Mouse (Mus musculus) forebrain, embryonic 14.5 days (tissue): ENCODE measurements around the gene Fmnl1. TPM values are rescaled to one million over a fixed set of nuclear protein-coding genes. Genes with fewer than 3 reads are reported as not detected.

ENCODE experiments used
- ATAC-seq: fragments of 200-750 bp; cut with Nextera tagmentation; 2 replicates; pipeline ENCODE4 v1.8.0; 2017; ENCODE audit warnings: mild to moderate bottlenecking, moderate library complexity
- DNase-seq: peaks from one replicate; pipeline ENCODE4 v3.0.0-alpha.2; 2015; ENCODE audit warnings: low spot score
- H3K27ac ChIP-seq: fragments of 300-500 bp; sonication (generic); 2 replicates; pipeline ENCODE4 v1.5.1; 2014; ENCODE audit warnings: low read depth, mild to moderate bottlenecking, control low read depth, low read length, moderate library complexity
- H3K27me3 ChIP-seq: fragments of 300-500 bp; sonication (generic); replicated peaks from 2 replicates; pipeline ENCODE4 v1.6.1; 2014; ENCODE audit warnings: low read length, control low read depth, mixed read lengths; ENCODE audit not compliant: control insufficient read depth, insufficient read depth
- H3K36me3 ChIP-seq: fragments of 300-500 bp; sonication (generic); 2 replicates; pipeline ENCODE4 v1.6.1; 2014; ENCODE audit warnings: low read length, control low read depth; ENCODE audit not compliant: control insufficient read depth, insufficient read depth
- H3K4me1 ChIP-seq: fragments of 300-500 bp; sonication (generic); 2 replicates; pipeline ENCODE4 v1.6.1; 2014; ENCODE audit warnings: antibody characterized with exemption, low read length, control low read depth; ENCODE audit not compliant: control insufficient read depth, insufficient read depth
- H3K4me2 ChIP-seq: fragments of 300-500 bp; sonication (generic); 2 replicates; pipeline ENCODE4 v1.6.1; 2014; ENCODE audit warnings: mild to moderate bottlenecking, control low read depth, low read length
- H3K4me3 ChIP-seq: fragments of 300-500 bp; sonication (generic); 2 replicates; pipeline ENCODE4 v1.5.1; 2014; ENCODE audit warnings: low read depth, low read length, control low read depth
- H3K9ac ChIP-seq: fragments of 300-500 bp; sonication (generic); 2 replicates; pipeline ENCODE4 v1.6.1; 2014; ENCODE audit warnings: mild to moderate bottlenecking, low read length, control low read depth, moderate library complexity
- H3K9me3 ChIP-seq: fragments of 300-500 bp; sonication (generic); replicated peaks from 2 replicates; pipeline ENCODE4 v1.6.1; 2016; ENCODE audit warnings: low read length, control low read depth, mixed read lengths; ENCODE audit not compliant: control insufficient read depth
- WGBS: fragments of 180-500 bp; shearing (Covaris S2); extraction: QIAGEN DNeasy Blood & Tissue Kit; methylation state at CpG from one replicate; pipeline ENCODE4 v1.1.7; 2014; 5-methylcytosine and 5-hydroxymethylcytosine counted together
- polyA plus RNA-seq: library from polyadenylated mRNA; unstranded; fragments of >200 nt; fragmentation: Nextera tagmentation; extraction: Ambion mirVana; gene quantifications from 2 replicates; pipeline ENCODE4 v1.2.1, GENCODE M21; 2014

Gene Fmnl1
- polyA plus RNA-seq, 1 experiment from 2014 or later, result 1.2 TPM

GRCm38 (mm10) chr11:103202376-103202775 is 31.5 kb downstream of the Fmnl1 start:
- peaks cover 17% of the 10 kb centered on the region for H3K4me1 ChIP-seq
- no peaks in the 10 kb centered on the region for H3K36me3 ChIP-seq
- no peak for DNase-seq
- H3K9me3 ChIP-seq, result no peaks in the 10 kb centered on the region
- no peak overlapping the region for H3K27ac ChIP-seq
- no peak overlapping the region for H3K4me2 ChIP-seq
- no peak overlapping the region for H3K9ac ChIP-seq
- no peak overlapping the region for H3K4me3 ChIP-seq
- no peak for ATAC-seq
- H3K27me3 ChIP-seq, result peaks cover 25% of the 10 kb centered on the region

- ATAC-seq, result no peak
Observed at GRCm38 (mm10) chr11:103206203-103206602, 35.3 kb downstream of the Fmnl1 start.

GRCm38 (mm10) chr11:103208458-103208857 is 37.6 kb downstream of the Fmnl1 start, which contains the start of gene 1700023F06Rik:
1700023F06Rik (minus strand) TSS chr11:103208558.
- Histone ChIP-seq H3K9me3 (no peaks in the 10 kb centered on the region), H3K4me2 (no peak within 1 kb of the TSS), H3K36me3 (no peaks in the 10 kb centered on the region), H3K27me3 (no peaks in the 10 kb centered on the region), H3K9ac (no peak within 1 kb of the TSS), H3K27ac (no peak within 1 kb of the TSS), H3K4me3 (no peak within 1 kb of the TSS), H3K4me1 (no peaks in the 10 kb centered on the region)
- 81% methylated on average over 3 of the region's 3 CpGs for WGBS
- ATAC-seq (no peak), DNase-seq (no peak)

More at GRCm38 (mm10) chr11:103206203-103206602, 35.3 kb downstream of the Fmnl1 start:
- no peak overlapping the region for H3K27ac ChIP-seq
- H3K4me3 ChIP-seq, result no peak overlapping the region
- H3K9me3 ChIP-seq, result no peaks in the 10 kb centered on the region
- no peaks in the 10 kb centered on the region for H3K36me3 ChIP-seq
- H3K27me3 ChIP-seq, result no peaks in the 10 kb centered on the region
- peaks cover 5% of the 10 kb centered on the region for H3K4me1 ChIP-seq
- no peak for DNase-seq
- H3K4me2 ChIP-seq, result no peak overlapping the region
- 93% methylated on average over 6 of the region's 6 CpGs for WGBS
- H3K9ac ChIP-seq, result no peak overlapping the region

- Histone ChIP-seq H3K9ac (no peak overlapping the region), H3K27me3 (no peaks in the 10 kb centered on the region), H3K4me2 (no peak overlapping the region), H3K27ac (no peak overlapping the region), H3K36me3 (no peaks in the 10 kb centered on the region), H3K9me3 (no peaks in the 10 kb centered on the region), H3K4me1 (no peaks in the 10 kb centered on the region), H3K4me3 (no peak overlapping the region)
- ATAC-seq, result no peak
- DNase-seq, result no peak
- 77% methylated on average over 8 of the region's 8 CpGs for WGBS
Observed at GRCm38 (mm10) chr11:103210291-103210690, 39.4 kb downstream of the Fmnl1 start.

GRCm38 (mm10) chr11:103213712-103214111 is 42.8 kb downstream of the Fmnl1 start:
- H3K27ac ChIP-seq, result no peak overlapping the region
- no peak overlapping the region for H3K4me3 ChIP-seq
- H3K4me2 ChIP-seq, result no peak overlapping the region
- no peak overlapping the region for H3K9ac ChIP-seq
- no peaks in the 10 kb centered on the region for H3K36me3 ChIP-seq
- 81% methylated on average over 5 of the region's 5 CpGs for WGBS
- H3K27me3 ChIP-seq, result no peaks in the 10 kb centered on the region
- DNase-seq, result no peak
- H3K4me1 ChIP-seq, result peaks cover 4% of the 10 kb centered on the region; the same call in 1 of the 2 replicates
- ATAC-seq, result no peak
- no peaks in the 10 kb centered on the region for H3K9me3 ChIP-seq

- no peak overlapping the region for H3K4me3 ChIP-seq
- H3K4me1 ChIP-seq, result peaks cover 4% of the 10 kb centered on the region; the same call in 1 of the 2 replicates
- H3K36me3 ChIP-seq, result peaks cover 12% of the 10 kb centered on the region
- DNase-seq (no peak), ATAC-seq (no peak)
- no peaks in the 10 kb centered on the region for H3K27me3 ChIP-seq
- H3K9ac ChIP-seq, result no peak overlapping the region
- H3K9me3 ChIP-seq, result no peaks in the 10 kb centered on the region
- 69% methylated on average over 1 of the region's 1 CpGs for WGBS
- H3K4me2 ChIP-seq, result no peak overlapping the region
- no peak overlapping the region for H3K27ac ChIP-seq
Observed at GRCm38 (mm10) chr11:103215355-103215754, 44.4 kb downstream of the Fmnl1 start.

GRCm38 (mm10) chr11:103217790-103218516 is 47.0 kb downstream of the Fmnl1 start, which contains the start of gene Spata32:
Spata32 (minus strand) TSS chr11:103218432.
- Histone ChIP-seq H3K9me3 (no peaks in the 10 kb centered on the region), H3K27me3 (no peaks in the 10 kb centered on the region), H3K4me1 (peaks cover 4% of the 10 kb centered on the region; the same call in 1 of the 2 replicates), H3K27ac (0 out of 2 replicates have a peak within 1 kb of the TSS, but pooled peaks have one; percentile 33), H3K9ac (peak within 1 kb of the TSS; percentile 64), H3K4me2 (peak within 1 kb of the TSS; percentile 84), H3K4me3 (peak within 1 kb of the TSS; percentile 39), H3K36me3 (peaks cover 23% of the 10 kb centered on the region)
- peak; percentile 91 for ATAC-seq
- peak; percentile 85 for DNase-seq
- WGBS, result under 1% methylated on average over 45 of the region's 45 CpGs

- Histone ChIP-seq H3K4me1 (peaks cover 4% of the 10 kb centered on the region; the same call in 1 of the 2 replicates), H3K36me3 (peaks cover 25% of the 10 kb centered on the region), H3K4me3 (peak overlapping the region; percentile 39), H3K4me2 (peak overlapping the region; percentile 84), H3K9me3 (no peaks in the 10 kb centered on the region), H3K9ac (peak overlapping the region; percentile 64), H3K27ac (0 out of 2 replicates have a peak overlapping the region, but pooled peaks have one; percentile 33), H3K27me3 (no peaks in the 10 kb centered on the region)
- DNase-seq (no peak), ATAC-seq (peak; percentile 49)
- WGBS, result 16% methylated on average over 6 of the region's 6 CpGs
Observed at GRCm38 (mm10) chr11:103218517-103218901, 47.6 kb downstream of the Fmnl1 start.

- H3K27me3 ChIP-seq, result no peaks in the 10 kb centered on the region
- WGBS, result 95% methylated on average over 5 of the region's 5 CpGs
- peaks cover 30% of the 10 kb centered on the region for H3K36me3 ChIP-seq
- no peak overlapping the region for H3K27ac ChIP-seq
- no peak overlapping the region for H3K4me2 ChIP-seq
- ATAC-seq, result no peak
- DNase-seq, result no peak
- peaks cover 4% of the 10 kb centered on the region; the same call in 1 of the 2 replicates for H3K4me1 ChIP-seq
- no peak overlapping the region for H3K4me3 ChIP-seq
- no peak overlapping the region for H3K9ac ChIP-seq
- H3K9me3 ChIP-seq, result no peaks in the 10 kb centered on the region
Observed at GRCm38 (mm10) chr11:103219259-103219658, 48.4 kb downstream of the Fmnl1 start.
